Mouse (Mus musculus) forebrain, postnatal 0 days (tissue): ENCODE data around the gene Mier3. TPM values are rescaled to one million over a fixed set of nuclear protein-coding genes. Genes with fewer than 3 reads are reported as not detected.

ENCODE experiments used
- ATAC-seq: fragments of 200-750 bp; cut with Nextera tagmentation; 2 replicates; pipeline ENCODE4 v1.8.0; 2017; ENCODE audit warnings: mild to moderate bottlenecking, moderate library complexity
- DNase-seq: peaks from one replicate; pipeline ENCODE4 v3.0.0-alpha.2; 2015
- H3K27ac ChIP-seq: fragments of 300-500 bp; sonication (generic); 2 replicates; pipeline ENCODE4 v1.5.1; 2014; ENCODE audit warnings: low read depth, mild to moderate bottlenecking, antibody characterized with exemption, low read length, moderate library complexity, mixed read lengths
- H3K27me3 ChIP-seq: fragments of 300-500 bp; sonication (generic); 2 replicates; pipeline ENCODE4 v1.6.1; 2014; ENCODE audit warnings: mild to moderate bottlenecking, low read length, mixed read lengths; ENCODE audit not compliant: insufficient read depth
- H3K36me3 ChIP-seq: fragments of 300-500 bp; sonication (generic); 2 replicates; pipeline ENCODE4 v1.6.1; 2014; ENCODE audit warnings: mild to moderate bottlenecking, moderate library complexity; ENCODE audit not compliant: insufficient read depth
- H3K4me1 ChIP-seq: fragments of 300-500 bp; sonication (generic); 2 replicates; pipeline ENCODE4 v1.6.1; 2014; ENCODE audit warnings: antibody characterized with exemption; ENCODE audit not compliant: insufficient read depth
- H3K4me2 ChIP-seq: fragments of 300-500 bp; sonication (generic); 2 replicates; pipeline ENCODE4 v1.6.1; 2014; ENCODE audit warnings: low read depth, mild to moderate bottlenecking, moderate library complexity
- H3K4me3 ChIP-seq: fragments of 300-500 bp; sonication (generic); 2 replicates; pipeline ENCODE4 v1.5.1; 2014; ENCODE audit warnings: low read depth, low read length, mixed read lengths
- H3K9ac ChIP-seq: fragments of 300-500 bp; sonication (generic); 2 replicates; pipeline ENCODE4 v1.6.1; 2014; ENCODE audit warnings: mild to moderate bottlenecking
- H3K9me3 ChIP-seq: fragments of 300-500 bp; sonication (generic); 2 replicates; pipeline ENCODE4 v1.6.1; 2016; ENCODE audit warnings: low read length
- CTCF ChIP-seq: sonication (generic); IDR thresholded peaks from 2 replicates; pipeline ENCODE4 v1.5.1; 2016; ENCODE audit warnings: antibody characterized with exemption, control low read depth, low read depth
- WGBS: fragments of 180-500 bp; shearing (Covaris S2); extraction: QIAGEN DNeasy Blood & Tissue Kit; methylation state at CpG from one replicate; pipeline ENCODE4 v1.1.7; 2014; 5-methylcytosine and 5-hydroxymethylcytosine counted together
- polyA plus RNA-seq: library from polyadenylated mRNA; unstranded; fragments of >200 nt; fragmentation: Nextera tagmentation; extraction: Ambion mirVana; gene quantifications from 2 replicates; pipeline ENCODE4 v1.2.1, GENCODE M21; 2015
- total RNA-seq: library from RNA; depleted of rRNA; stranded (reverse); fragments of >200 nt; gene quantifications from 2 replicates; pipeline ENCODE4 v1.2.3, GENCODE M21; 2014; rRNA removed

Gene Mier3
- total and polyA plus RNA-seq, 2 experiments from 2014 or later = 15.0 to 41.3 TPM

DNA sequence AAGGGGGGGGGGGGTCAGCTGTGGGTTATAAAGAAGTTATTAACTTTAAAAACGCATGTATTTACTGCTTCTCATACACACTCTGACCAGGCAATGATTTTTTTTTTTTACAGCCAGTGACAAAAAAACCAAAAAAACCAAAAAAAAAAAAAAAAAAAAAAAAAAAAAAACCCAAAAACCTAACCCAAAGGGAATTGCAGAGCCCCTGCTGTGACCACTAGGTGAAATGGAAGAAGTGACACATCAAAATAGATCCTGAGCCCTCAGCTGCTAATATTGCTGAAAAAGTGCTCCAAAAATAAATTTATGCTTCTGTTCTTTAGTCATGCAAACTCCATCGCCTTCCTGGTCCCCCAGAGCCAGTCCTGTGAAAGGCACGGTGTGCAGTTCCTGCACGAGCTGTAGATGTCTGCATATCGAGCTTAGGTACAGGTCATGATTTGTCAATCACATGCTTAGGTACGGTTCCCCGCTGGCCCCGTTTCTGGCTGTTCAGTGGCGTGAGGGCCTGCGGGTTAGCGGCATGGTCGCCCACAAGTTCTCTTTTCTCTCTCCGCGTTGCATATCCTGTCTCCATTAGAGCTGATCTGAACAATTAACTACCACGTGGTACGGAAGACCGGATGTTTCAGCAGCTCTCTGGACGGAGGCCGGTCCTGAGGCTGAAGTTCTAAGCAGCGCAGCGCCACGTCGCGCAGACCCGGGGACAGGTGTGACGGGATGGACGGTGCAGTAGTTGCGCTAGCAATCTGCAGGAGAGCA, 67.7 kb downstream of the Mier3 start:
- ATAC-seq = no peak
- no peak for TF ChIP-seq CTCF
- Histone ChIP-seq H3K4me2 (no peak overlapping the region), H3K27ac (no peak overlapping the region), H3K36me3 (peaks cover 26% of the 10 kb centered on the region), H3K9ac (no peak overlapping the region), H3K4me3 (no peak overlapping the region), H3K9me3 (no peaks in the 10 kb centered on the region), H3K27me3 (no peaks in the 10 kb centered on the region), H3K4me1 (no peaks in the 10 kb centered on the region)
- 93% methylated on average over 28 of the region's 28 CpGs for WGBS
- no peak for DNase-seq

GRCm38 (mm10) chr13:111753321-111753720, 72.5 kb downstream of the Mier3 start:
- ATAC-seq = no peak
- no peak for TF ChIP-seq CTCF
- Histone ChIP-seq H3K9ac (no peak overlapping the region), H3K4me1 (no peaks in the 10 kb centered on the region), H3K36me3 (peaks cover 66% of the 10 kb centered on the region), H3K9me3 (no peaks in the 10 kb centered on the region), H3K4me3 (no peak overlapping the region), H3K4me2 (no peak overlapping the region), H3K27me3 (no peaks in the 10 kb centered on the region), H3K27ac (no peak overlapping the region)
- WGBS = 83% methylated on average over 6 of the region's 6 CpGs
- DNase-seq = no peak

- no peaks in the 10 kb centered on the region for H3K9me3 ChIP-seq
- no peak overlapping the region for H3K4me3 ChIP-seq
- no peaks in the 10 kb centered on the region for H3K27me3 ChIP-seq
- H3K4me1 ChIP-seq = no peaks in the 10 kb centered on the region
- no peak for TF ChIP-seq CTCF
- WGBS = 97% methylated on average over 18 of the region's 18 CpGs
- ATAC-seq = no peak
- DNase-seq = no peak
- H3K27ac ChIP-seq = no peak overlapping the region
- peaks cover 66% of the 10 kb centered on the region for H3K36me3 ChIP-seq
- H3K9ac ChIP-seq = no peak overlapping the region
- H3K4me2 ChIP-seq = no peak overlapping the region
Observed at GRCm38 (mm10) chr13:111755377-111755776, 74.6 kb downstream of the Mier3 start.

- Histone ChIP-seq H3K36me3 (peaks cover 64% of the 10 kb centered on the region), H3K9ac (no peak overlapping the region), H3K9me3 (no peaks in the 10 kb centered on the region), H3K4me3 (no peak overlapping the region), H3K4me1 (no peaks in the 10 kb centered on the region), H3K27me3 (no peaks in the 10 kb centered on the region), H3K4me2 (no peak overlapping the region), H3K27ac (no peak overlapping the region)
- no peak for TF ChIP-seq CTCF
- DNase-seq (no peak), ATAC-seq (no peak)
- WGBS = 97% methylated on average over 15 of the region's 15 CpGs
Observed at GRCm38 (mm10) chr13:111755937-111756336, 75.2 kb downstream of the Mier3 start.

DNA sequence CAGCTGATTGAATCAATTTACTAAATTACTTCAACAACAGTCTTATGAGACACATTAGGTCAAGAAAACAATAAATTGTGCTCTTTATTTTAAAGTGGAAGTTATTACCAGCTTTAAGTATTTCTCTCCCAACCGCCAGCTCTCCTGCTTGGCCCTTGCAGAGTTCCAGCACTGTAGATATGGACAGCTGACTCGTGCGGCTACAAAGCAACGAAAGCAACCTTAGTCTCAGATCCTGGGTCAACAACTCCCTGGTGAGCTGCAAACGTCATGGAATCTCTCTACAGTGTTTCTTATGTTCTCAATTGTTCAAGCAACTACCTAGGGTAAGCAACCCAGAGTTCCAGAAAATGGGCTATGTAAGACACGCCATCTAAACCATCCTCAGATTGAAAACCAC, 76.2 kb downstream of the Mier3 start:
- WGBS = 94% methylated on average over 6 of the region's 6 CpGs
- Histone ChIP-seq H3K4me2 (no peak overlapping the region), H3K9me3 (no peaks in the 10 kb centered on the region), H3K4me1 (no peaks in the 10 kb centered on the region), H3K36me3 (peaks cover 62% of the 10 kb centered on the region), H3K27ac (no peak overlapping the region), H3K4me3 (no peak overlapping the region), H3K9ac (no peak overlapping the region), H3K27me3 (no peaks in the 10 kb centered on the region)
- TF ChIP-seq CTCF = no peak
- no peak for DNase-seq
- ATAC-seq = no peak

GRCm38 (mm10) chr13:111762526-111762925, 81.7 kb downstream of the Mier3 start:
- TF ChIP-seq CTCF = no peak
- Histone ChIP-seq H3K9me3 (no peaks in the 10 kb centered on the region), H3K36me3 (peaks cover 35% of the 10 kb centered on the region), H3K27me3 (no peaks in the 10 kb centered on the region), H3K9ac (no peak overlapping the region), H3K4me1 (no peaks in the 10 kb centered on the region), H3K27ac (no peak overlapping the region), H3K4me3 (no peak overlapping the region), H3K4me2 (no peak overlapping the region)
- no peak for ATAC-seq
- no peak for DNase-seq
- 94% methylated on average over 12 of the region's 12 CpGs for WGBS

Other genes starting within 250 kb of the Mier3 start
- 90.6 and 94.8 TPM in 2 replicates for gene Gpbp1, start 190.9 kb upstream of the Mier3 start, total RNA-seq
- 82.0 and 85.6 TPM in 2 replicates for gene Gpbp1, start 190.9 kb upstream of the Mier3 start, polyA plus RNA-seq
- not detected in 2 replicates for gene Gm49496, start 131.0 kb upstream of the Mier3 start, total RNA-seq
- not detected in 2 replicates for gene Gm49496, start 131.0 kb upstream of the Mier3 start, polyA plus RNA-seq
- not detected in 2 replicates for gene Gm10198, start 88.2 kb upstream of the Mier3 start, total RNA-seq
- gene Gm10198, start 88.2 kb upstream of the Mier3 start, polyA plus RNA-seq = not detected in 2 replicates
- gene Map3k1, start 128.0 kb downstream of the Mier3 start, total RNA-seq = 14.3 and 18.9 TPM in 2 replicates
- gene Map3k1, start 128.0 kb downstream of the Mier3 start, polyA plus RNA-seq = 4.0 and 7.0 TPM in 2 replicates